Mouse (Mus musculus) ES-Bruce4 (cell line): ENCODE measurements around the gene Cldn24. TPM values are rescaled to one million over a fixed set of nuclear protein-coding genes. Genes with fewer than 3 reads are reported as not detected.

ENCODE experiments used
- H3K27ac ChIP-seq: 2 replicates; pipeline ENCODE4 v1.5.1; 2012; ENCODE audit warnings: low read length, inconsistent platforms; ENCODE audit not compliant: insufficient read depth
- H3K27me3 ChIP-seq: 2 replicates; pipeline ENCODE4 v1.6.1; 2012; ENCODE audit warnings: mild to moderate bottlenecking, low read length, inconsistent platforms; ENCODE audit not compliant: control insufficient read depth, poor library complexity, insufficient read depth, severe bottlenecking
- H3K36me3 ChIP-seq: 2 replicates; pipeline ENCODE4 v1.6.1; 2012; ENCODE audit warnings: inconsistent platforms, mild to moderate bottlenecking, low read length, moderate library complexity; ENCODE audit not compliant: control insufficient read depth, poor library complexity, insufficient read depth, severe bottlenecking
- H3K4me1 ChIP-seq: one replicate; pipeline ENCODE4 v1.8.1; 2011; ENCODE audit warnings: low read length; ENCODE audit not compliant: control insufficient read depth, insufficient read depth
- H3K4me3 ChIP-seq: 2 replicates; pipeline ENCODE4 v1.5.1; 2011; ENCODE audit warnings: low read depth, mild to moderate bottlenecking, low read length
- H3K9ac ChIP-seq: 2 replicates; pipeline ENCODE4 v1.6.1; 2012; ENCODE audit warnings: low read depth, mild to moderate bottlenecking, inconsistent platforms; ENCODE audit not compliant: poor library complexity, severe bottlenecking
- H3K9me3 ChIP-seq: replicated peaks from 2 replicates; pipeline ENCODE4 v1.6.1; 2012; ENCODE audit warnings: mild to moderate bottlenecking, low read length, inconsistent platforms; ENCODE audit not compliant: control insufficient read depth, poor library complexity, insufficient read depth, severe bottlenecking
- CTCF ChIP-seq: IDR thresholded peaks from one replicate; pipeline ENCODE4 v1.8.1; 2011; ENCODE audit warnings: low read depth, low read length
- EP300 ChIP-seq: IDR thresholded peaks from 2 replicates; pipeline ENCODE4 v1.6.1; 2011; ENCODE audit warnings: low read depth, low read length; ENCODE audit not compliant: insufficient read depth
- POLR2A ChIP-seq: IDR thresholded peaks from one replicate; pipeline ENCODE4 v1.8.1; 2011; ENCODE audit warnings: low read length; ENCODE audit not compliant: insufficient read depth
- polyA plus RNA-seq: library from polyadenylated mRNA; stranded (reverse); fragments of >200 nt; gene quantifications from 2 replicates; pipeline ENCODE4 v1.2.4, GENCODE M21; 2011; ENCODE audit warnings: low read depth; ENCODE audit not compliant: missing spikeins, insufficient read depth, insufficient read length

Gene Cldn24
- polyA plus RNA-seq, 1 experiment = not detected

- H3K4me1 ChIP-seq = no peaks in the 10 kb centered on the region
These were observed 37.5 kb upstream of the Cldn24 start for GRCm38 (mm10) chr8:47784436-47784835.

GRCm38 (mm10) chr8:47786323-47786722 lies 35.6 kb upstream of the Cldn24 start:
- no peak for TF ChIP-seq CTCF
- H3K4me1 ChIP-seq = no peaks in the 10 kb centered on the region
- H3K4me3 ChIP-seq = no peak overlapping the region
- no peaks in the 10 kb centered on the region for H3K27me3 ChIP-seq
- H3K9ac ChIP-seq = no peak overlapping the region
- no peaks in the 10 kb centered on the region for H3K36me3 ChIP-seq
- no peaks in the 10 kb centered on the region; the same call in 1 of the 2 replicates for H3K9me3 ChIP-seq
- no peak overlapping the region for H3K27ac ChIP-seq

More at GRCm38 (mm10) chr8:47784436-47784835, 37.5 kb upstream of the Cldn24 start:
- no peaks in the 10 kb centered on the region for H3K27me3 ChIP-seq
- no peaks in the 10 kb centered on the region for H3K36me3 ChIP-seq
- H3K27ac ChIP-seq = no peak overlapping the region
- H3K4me3 ChIP-seq = no peak overlapping the region
- no peak for TF ChIP-seq POLR2A
- TF ChIP-seq EP300 = no peak
- no peak for TF ChIP-seq CTCF
- no peak overlapping the region for H3K9ac ChIP-seq
- no peaks in the 10 kb centered on the region; the same call in 1 of the 2 replicates for H3K9me3 ChIP-seq

GRCm38 (mm10) chr8:47787705-47788104 lies 34.2 kb upstream of the Cldn24 start:
- H3K27ac ChIP-seq = no peak overlapping the region

GRCm38 (mm10) chr8:47791986-47792385 lies 30.0 kb upstream of the Cldn24 start:
- TF ChIP-seq POLR2A (no peak), EP300 (no peak), CTCF (no peak)
- no peak overlapping the region for H3K9ac ChIP-seq
- H3K4me3 ChIP-seq = no peak overlapping the region
- no peaks in the 10 kb centered on the region for H3K4me1 ChIP-seq
- no peaks in the 10 kb centered on the region for H3K27me3 ChIP-seq
- H3K27ac ChIP-seq = no peak overlapping the region
- no peaks in the 10 kb centered on the region for H3K36me3 ChIP-seq
- peaks cover 22% of the 10 kb centered on the region for H3K9me3 ChIP-seq

More at GRCm38 (mm10) chr8:47787705-47788104, 34.2 kb upstream of the Cldn24 start:
- no peaks in the 10 kb centered on the region for H3K27me3 ChIP-seq
- TF ChIP-seq POLR2A (no peak), CTCF (no peak), EP300 (no peak)
- H3K4me1 ChIP-seq = no peaks in the 10 kb centered on the region
- no peak overlapping the region for H3K4me3 ChIP-seq
- H3K36me3 ChIP-seq = no peaks in the 10 kb centered on the region
- H3K9me3 ChIP-seq = no peaks in the 10 kb centered on the region; the same call in 1 of the 2 replicates
- H3K9ac ChIP-seq = no peak overlapping the region

GRCm38 (mm10) chr8:47799438-47799837 lies 22.5 kb upstream of the Cldn24 start:
- Histone ChIP-seq H3K9me3 (peaks cover 13% of the 10 kb centered on the region), H3K27me3 (no peaks in the 10 kb centered on the region; the same call in 1 of the 2 replicates), H3K9ac (no peak overlapping the region), H3K4me1 (no peaks in the 10 kb centered on the region), H3K27ac (no peak overlapping the region), H3K4me3 (no peak overlapping the region), H3K36me3 (no peaks in the 10 kb centered on the region)
- TF ChIP-seq CTCF (no peak), EP300 (no peak), POLR2A (no peak)

DNA sequence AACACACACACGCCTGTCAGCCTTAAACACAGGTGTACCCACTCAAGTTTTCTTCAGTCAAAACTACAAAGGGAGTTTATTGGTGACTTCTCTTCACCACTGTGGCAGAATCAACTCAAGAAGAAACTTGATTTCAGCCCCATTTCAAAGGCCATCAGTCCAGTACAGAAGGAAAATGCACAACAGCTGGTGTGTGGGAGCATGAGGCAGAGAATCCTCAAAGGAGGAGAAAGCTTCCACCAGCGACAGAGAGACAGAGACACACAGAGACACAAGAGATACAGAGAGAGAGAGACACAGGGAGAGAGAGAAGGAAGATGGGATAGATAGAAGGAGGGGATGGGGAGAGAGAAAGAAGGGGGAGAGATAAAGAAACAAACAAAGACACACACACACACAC lies 19.6 kb upstream of the Cldn24 start:
- H3K27ac ChIP-seq = no peak overlapping the region

More for the DNA sequence above, 19.6 kb upstream of the Cldn24 start:
- TF ChIP-seq EP300 (no peak), POLR2A (no peak), CTCF (no peak)
- Histone ChIP-seq H3K4me3 (no peak overlapping the region), H3K9ac (no peak overlapping the region), H3K36me3 (no peaks in the 10 kb centered on the region), H3K9me3 (no peaks in the 10 kb centered on the region), H3K27me3 (no peaks in the 10 kb centered on the region; the same call in 1 of the 2 replicates), H3K4me1 (no peaks in the 10 kb centered on the region)
